Mouse (Mus musculus) cerebellum, adult 2 months (tissue): Measurements from ENCODE around the gene Zfyve19. TPM values are rescaled to one million over a fixed set of nuclear protein-coding genes. Genes with fewer than 3 reads are reported as not detected.

Experiments
- DNase-seq, 2 experiments: peaks; one replicate each; pipeline ENCODE4 v3.0.0; 2021
- H3K27ac ChIP-seq: fragments of 200-500 bp; 2 replicates; pipeline ENCODE4 v1.5.1; 2012; ENCODE audit warnings: low read length, control low read depth, inconsistent platforms; ENCODE audit not compliant: insufficient read depth
- H3K27me3 ChIP-seq: fragments of 200-500 bp; 2 replicates; pipeline ENCODE4 v1.6.1; 2012; ENCODE audit warnings: inconsistent platforms, mild to moderate bottlenecking, low read length, moderate library complexity; ENCODE audit not compliant: control insufficient read depth, insufficient read depth
- H3K4me1 ChIP-seq: fragments of 200-500 bp; 2 replicates; pipeline ENCODE4 v1.6.1; 2011; ENCODE audit warnings: low read length; ENCODE audit not compliant: control insufficient read depth, insufficient read depth
- H3K4me3 ChIP-seq: fragments of 200-500 bp; replicated peaks from 2 replicates; pipeline ENCODE3; 2011; ENCODE audit warnings: mild to moderate bottlenecking, low read depth, low read length, control low read depth; ENCODE audit not compliant: insufficient read depth
- CTCF ChIP-seq: fragments of 200-500 bp; IDR thresholded peaks from 2 replicates; pipeline ENCODE4 v1.5.1; 2011; ENCODE audit warnings: low read depth, mild to moderate bottlenecking, control low read depth, low read length, moderate library complexity, borderline replicate concordance; ENCODE audit not compliant: insufficient read depth
- POLR2A ChIP-seq: fragments of 200-500 bp; IDR thresholded peaks from 2 replicates; pipeline ENCODE4 v1.6.1; 2011; ENCODE audit warnings: low read length, control low read depth, borderline replicate concordance; ENCODE audit not compliant: insufficient read depth
- WGBS: fragments of 180-500 bp; shearing (Covaris S2); methylation state at CpG from one replicate; pipeline ENCODE4 v1.1.7; 2018; 5-methylcytosine and 5-hydroxymethylcytosine counted together
- polyA plus RNA-seq: library from polyadenylated mRNA; depleted of rRNA; stranded (reverse); fragments of >200 nt; gene quantifications from 2 replicates; pipeline ENCODE4 v1.2.3, GENCODE M21; 2012; rRNA removed

The Zfyve19 gene
- polyA plus RNA-seq, 1 experiment, result 65.6 TPM

DNA sequence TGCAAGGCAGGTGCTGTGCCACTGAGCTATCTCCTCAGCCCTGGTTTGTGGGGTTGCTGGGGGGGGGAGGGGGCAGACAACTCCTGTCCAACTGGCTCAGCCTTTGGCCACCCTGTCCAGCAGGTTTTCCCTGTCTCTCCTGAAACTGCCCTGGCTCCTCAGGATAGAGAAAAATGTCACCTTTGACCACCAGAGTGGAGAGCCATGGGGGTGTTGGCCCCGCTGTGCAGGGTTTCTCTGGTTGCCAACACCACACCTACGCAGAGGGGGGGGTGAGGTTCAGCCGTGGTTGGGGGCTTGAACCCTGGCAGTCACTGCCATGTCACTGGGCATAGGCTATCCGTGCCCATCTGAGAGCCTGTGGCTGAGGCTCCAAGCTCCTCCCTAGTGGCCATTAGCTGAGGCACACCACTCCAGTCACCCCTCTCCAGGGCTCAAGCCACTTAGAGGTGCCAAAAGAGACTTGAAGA, 41.2 kb downstream of the Zfyve19 start:
- Histone ChIP-seq H3K27me3 (no peaks in the 10 kb centered on the region), H3K4me3 (no peak overlapping the region), H3K4me1 (peaks cover 3% of the 10 kb centered on the region; the same call in 1 of the 2 replicates), H3K27ac (no peak overlapping the region)
- no peak for DNase-seq
- TF ChIP-seq POLR2A, result no peak
- TF ChIP-seq CTCF, result no peak
- WGBS, result 66% methylated on average over 4 of the region's 4 CpGs

DNA sequence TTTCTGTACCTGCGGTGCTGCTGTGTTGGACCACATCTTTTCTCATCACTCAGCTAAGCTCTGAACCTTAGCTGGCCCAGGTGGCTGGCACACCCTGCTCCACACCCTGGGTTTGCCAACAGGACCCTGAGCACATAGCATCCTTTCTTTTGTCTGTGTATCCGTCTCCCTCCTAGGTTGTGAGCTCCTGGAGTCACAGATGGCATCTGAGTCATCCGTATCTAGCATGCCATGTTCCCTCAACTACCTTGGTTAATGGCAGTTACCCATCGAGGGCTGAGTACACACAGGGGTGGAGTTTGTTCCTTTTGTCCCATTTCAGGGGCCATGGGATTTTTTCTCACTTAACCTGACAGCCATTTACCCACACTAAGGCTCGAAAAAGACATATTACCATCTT, 42.0 kb downstream of the Zfyve19 start:
- peaks cover 3% of the 10 kb centered on the region; the same call in 1 of the 2 replicates for H3K4me1 ChIP-seq
- WGBS, result 41% methylated on average over 5 of the region's 5 CpGs
- TF ChIP-seq CTCF (no peak), POLR2A (no peak)
- DNase-seq, result peak; percentile 22 to 42
- H3K27ac ChIP-seq, result no peak overlapping the region
- no peaks in the 10 kb centered on the region for H3K27me3 ChIP-seq
- H3K4me3 ChIP-seq, result no peak overlapping the region

DNA sequence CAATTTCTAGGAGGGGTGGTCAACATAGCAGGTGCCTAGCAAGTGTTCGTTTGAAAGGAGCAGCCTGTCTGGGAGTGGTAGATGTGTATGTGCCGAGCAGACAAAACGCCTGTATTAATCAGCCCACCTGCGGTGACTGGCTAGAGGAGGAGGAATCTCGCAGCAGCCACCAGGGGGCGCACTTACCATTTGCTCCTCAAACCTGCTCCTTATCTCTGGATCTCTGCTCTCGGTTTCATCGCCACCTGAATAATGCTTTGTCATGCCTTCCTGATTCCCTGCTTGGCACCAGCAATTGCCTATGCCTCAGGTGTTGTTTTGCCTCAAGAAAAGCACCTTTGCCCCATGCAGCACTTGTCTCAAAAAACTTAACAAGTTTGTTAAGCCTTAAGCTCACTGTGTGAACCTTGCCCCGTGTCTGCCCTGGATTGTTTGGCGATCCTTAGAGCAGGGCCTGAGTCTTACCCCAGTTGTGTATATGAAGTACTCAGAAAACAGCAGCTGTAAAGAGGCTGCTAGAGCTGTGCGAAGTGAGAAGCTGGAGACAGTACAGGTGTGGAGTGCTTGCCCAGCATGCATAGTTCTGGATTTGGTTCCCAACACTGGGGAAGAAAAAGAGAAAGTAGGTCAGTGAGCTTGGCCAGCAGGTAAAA, 42.5 kb downstream of the Zfyve19 start:
- DNase-seq, result peak; percentile 82 to 89
- Histone ChIP-seq H3K27ac (no peak overlapping the region), H3K4me3 (peak overlapping the region; percentile 4), H3K27me3 (no peaks in the 10 kb centered on the region), H3K4me1 (peaks cover 3% of the 10 kb centered on the region; the same call in 1 of the 2 replicates)
- WGBS, result 17% methylated on average over 11 of the region's 11 CpGs
- TF ChIP-seq CTCF (peak; percentile 89), POLR2A (no peak)

DNA sequence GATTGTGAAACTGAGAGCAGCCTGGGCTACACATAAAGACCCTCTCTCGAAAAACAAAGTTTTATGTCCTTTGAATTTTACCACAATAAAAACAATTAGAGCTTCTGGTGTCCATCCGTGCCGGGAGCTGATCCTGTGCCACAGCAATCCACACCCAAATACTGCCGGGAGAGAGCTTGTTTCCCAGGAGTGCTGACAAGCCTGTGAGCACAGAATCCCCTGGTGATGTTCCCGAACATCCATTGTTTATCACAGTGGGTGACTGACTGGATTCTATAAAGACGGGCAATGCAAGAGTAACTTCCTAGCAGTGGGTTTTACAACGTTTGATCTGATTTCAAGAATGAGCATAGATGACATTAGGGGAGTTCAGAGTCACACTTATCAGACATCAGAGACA, 46.6 kb downstream of the Zfyve19 start:
- WGBS, result 6% methylated on average over 7 of the region's 7 CpGs
- TF ChIP-seq CTCF (no peak), POLR2A (no peak)
- Histone ChIP-seq H3K4me1 (peaks cover 3% of the 10 kb centered on the region; the same call in 1 of the 2 replicates), H3K27me3 (no peaks in the 10 kb centered on the region), H3K4me3 (no peak overlapping the region), H3K27ac (no peak overlapping the region)
- no peak for DNase-seq

DNA sequence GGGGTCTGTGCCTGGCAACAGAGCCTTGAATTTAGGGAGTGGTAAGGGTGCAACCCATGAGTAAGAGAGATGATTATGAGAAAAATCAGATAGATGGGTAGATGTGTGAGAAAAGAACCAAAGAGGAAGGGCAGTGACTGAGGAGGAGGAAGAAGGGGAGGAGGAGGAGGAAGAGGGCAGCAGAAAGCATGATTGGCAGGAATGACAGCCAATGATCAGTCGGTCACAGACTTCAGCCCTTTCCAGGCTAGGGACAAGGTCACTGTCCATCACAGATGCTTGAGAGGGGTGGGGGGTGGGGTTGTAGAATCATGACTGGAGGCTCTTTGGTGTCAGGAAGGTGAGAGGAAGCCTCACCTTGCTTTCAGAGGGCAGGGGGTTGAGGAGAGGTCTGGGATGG, 52.1 kb downstream of the Zfyve19 start:
- Histone ChIP-seq H3K27ac (no peak overlapping the region), H3K4me1 (0 out of 2 replicates have a peak, but pooled peaks cover 4% of the 10 kb centered on the region), H3K27me3 (no peaks in the 10 kb centered on the region), H3K4me3 (no peak overlapping the region)
- WGBS, result 90% methylated on average over 1 of the region's 1 CpGs
- DNase-seq, result no peak
- TF ChIP-seq POLR2A, result no peak
- no peak for TF ChIP-seq CTCF

DNA sequence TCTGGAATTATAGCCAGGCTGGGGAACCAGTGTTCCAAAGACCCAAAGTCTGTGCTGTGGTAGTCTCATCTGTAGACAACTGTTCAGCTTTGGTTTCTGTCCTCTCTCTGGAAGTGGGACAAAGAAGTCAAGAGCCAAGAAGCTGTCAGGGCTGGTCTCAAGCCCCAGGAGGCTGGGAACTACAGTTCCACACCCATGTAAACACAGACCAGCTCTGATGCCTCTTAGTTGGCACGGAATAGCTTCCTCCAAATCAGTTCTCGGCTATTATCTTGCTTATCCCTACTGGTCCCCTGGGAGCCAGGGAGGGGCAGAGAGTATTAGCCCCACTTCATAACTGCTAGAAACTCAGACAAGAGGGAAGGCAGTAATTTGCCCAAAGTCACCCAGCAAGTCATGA, 52.9 kb downstream of the Zfyve19 start:
- 0 out of 2 replicates have a peak, but pooled peaks cover 4% of the 10 kb centered on the region for H3K4me1 ChIP-seq
- H3K27ac ChIP-seq, result no peak overlapping the region
- WGBS, result 5% methylated on average over 2 of the region's 2 CpGs
- TF ChIP-seq CTCF, result no peak
- no peak for TF ChIP-seq POLR2A
- no peak overlapping the region for H3K4me3 ChIP-seq
- H3K27me3 ChIP-seq, result no peaks in the 10 kb centered on the region
- no peak for DNase-seq

DNA sequence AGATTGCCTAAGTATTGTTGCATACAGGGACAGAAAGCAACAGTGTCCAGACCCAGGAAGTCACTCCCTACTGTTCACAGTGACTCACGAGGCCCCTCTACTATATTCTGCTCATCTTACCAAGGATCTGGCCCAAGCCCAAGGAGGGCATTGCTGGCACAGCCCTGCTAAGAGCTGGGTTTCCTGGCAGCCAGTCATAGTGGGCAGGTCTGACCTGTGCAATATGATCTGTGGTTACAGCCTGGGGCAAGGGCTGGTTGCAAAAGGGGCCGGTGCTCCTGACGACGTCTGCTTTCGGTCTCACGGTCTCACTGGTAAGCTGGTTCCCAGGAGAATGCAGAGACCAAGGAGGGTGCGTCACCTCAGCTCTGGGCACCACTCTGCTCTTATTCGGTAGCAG, 54.6 kb downstream of the Zfyve19 start:
- TF ChIP-seq POLR2A (no peak), CTCF (no peak)
- DNase-seq, result peak in 1 of 2 experiments; percentile 33
- H3K4me3 ChIP-seq, result no peak overlapping the region
- H3K27me3 ChIP-seq, result no peaks in the 10 kb centered on the region
- WGBS, result 14% methylated on average over 8 of the region's 8 CpGs
- 0 out of 2 replicates have a peak, but pooled peaks cover 4% of the 10 kb centered on the region for H3K4me1 ChIP-seq
- no peak overlapping the region for H3K27ac ChIP-seq

DNA sequence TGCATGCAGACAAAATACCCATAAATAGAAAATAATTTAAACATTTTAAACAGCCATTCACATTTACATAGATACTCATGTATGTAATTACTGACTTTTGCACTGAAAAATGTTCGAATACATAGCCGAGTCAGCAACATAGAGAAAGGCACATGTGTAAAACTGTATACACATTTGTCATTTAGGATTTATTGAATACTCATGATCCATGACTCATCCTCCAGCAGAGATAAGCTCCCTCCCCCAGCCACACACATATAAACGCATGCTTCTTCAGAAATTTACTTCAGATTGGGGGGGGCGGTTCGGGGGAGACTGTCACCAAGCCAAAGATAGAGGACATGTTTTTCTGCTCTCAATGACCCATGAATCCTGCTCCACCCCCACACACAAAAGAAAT, 55.4 kb downstream of the Zfyve19 start:
- WGBS, result 81% methylated on average over 5 of the region's 5 CpGs
- no peak overlapping the region for H3K4me3 ChIP-seq
- H3K27me3 ChIP-seq, result no peaks in the 10 kb centered on the region
- DNase-seq, result no peak
- no peak for TF ChIP-seq CTCF
- no peak for TF ChIP-seq POLR2A
- H3K4me1 ChIP-seq, result 0 out of 2 replicates have a peak, but pooled peaks cover 4% of the 10 kb centered on the region
- H3K27ac ChIP-seq, result no peak overlapping the region

Other genes with a start within 250 kb of the Zfyve19 start
- gene Ccdc32, start 179.2 kb upstream of the Zfyve19 start, polyA plus RNA-seq, result 33.0 and 34.3 TPM in 2 replicates
- 5.5 and 6.2 TPM in 2 replicates for gene Rpusd2, start 173.8 kb upstream of the Zfyve19 start, polyA plus RNA-seq
- 0.02 and 0.03 TPM in 2 replicates for gene Knl1, start 161.5 kb upstream of the Zfyve19 start, polyA plus RNA-seq
- gene Rad51, start 95.8 kb upstream of the Zfyve19 start, polyA plus RNA-seq, result 3.0 and 3.3 TPM in 2 replicates
- gene Rmdn3, start 51.6 kb upstream of the Zfyve19 start, polyA plus RNA-seq, result 95.0 and 104 TPM in 2 replicates
- gene Gchfr, start 40.8 kb upstream of the Zfyve19 start, polyA plus RNA-seq, result 7.5 and 9.6 TPM in 2 replicates
- gene Gm14137, start 34.1 kb upstream of the Zfyve19 start, polyA plus RNA-seq, result not detected in 2 replicates
- 23.0 and 23.7 TPM in 2 replicates for gene Dnajc17, start 178 bp downstream of the Zfyve19 start, polyA plus RNA-seq
- not detected in 2 replicates for gene Ppp1r14d, start 21.3 kb downstream of the Zfyve19 start, polyA plus RNA-seq
- 0.61 and 1.2 TPM in 2 replicates for gene Spint1, start 28.7 kb downstream of the Zfyve19 start, polyA plus RNA-seq
- gene Rhov, start 62.7 kb downstream of the Zfyve19 start, polyA plus RNA-seq, result 8.4 and 10.4 TPM in 2 replicates
- gene Vps18, start 80.1 kb downstream of the Zfyve19 start, polyA plus RNA-seq, result 37.8 and 38.8 TPM in 2 replicates
- 3.1 and 4.1 TPM in 2 replicates for gene Dll4, start 117.2 kb downstream of the Zfyve19 start, polyA plus RNA-seq
- gene Chac1, start 142.6 kb downstream of the Zfyve19 start, polyA plus RNA-seq, result 8.1 and 9.8 TPM in 2 replicates